Mouse (Mus musculus): ENCODE measurements around the gene Ddx55.
"Not testable (repeated sequence)": the region's sequence is repeated elsewhere in the genome, so short reads cannot be mapped to it uniquely, and the experiment has no call there.

Ddx55 gene

DNA sequence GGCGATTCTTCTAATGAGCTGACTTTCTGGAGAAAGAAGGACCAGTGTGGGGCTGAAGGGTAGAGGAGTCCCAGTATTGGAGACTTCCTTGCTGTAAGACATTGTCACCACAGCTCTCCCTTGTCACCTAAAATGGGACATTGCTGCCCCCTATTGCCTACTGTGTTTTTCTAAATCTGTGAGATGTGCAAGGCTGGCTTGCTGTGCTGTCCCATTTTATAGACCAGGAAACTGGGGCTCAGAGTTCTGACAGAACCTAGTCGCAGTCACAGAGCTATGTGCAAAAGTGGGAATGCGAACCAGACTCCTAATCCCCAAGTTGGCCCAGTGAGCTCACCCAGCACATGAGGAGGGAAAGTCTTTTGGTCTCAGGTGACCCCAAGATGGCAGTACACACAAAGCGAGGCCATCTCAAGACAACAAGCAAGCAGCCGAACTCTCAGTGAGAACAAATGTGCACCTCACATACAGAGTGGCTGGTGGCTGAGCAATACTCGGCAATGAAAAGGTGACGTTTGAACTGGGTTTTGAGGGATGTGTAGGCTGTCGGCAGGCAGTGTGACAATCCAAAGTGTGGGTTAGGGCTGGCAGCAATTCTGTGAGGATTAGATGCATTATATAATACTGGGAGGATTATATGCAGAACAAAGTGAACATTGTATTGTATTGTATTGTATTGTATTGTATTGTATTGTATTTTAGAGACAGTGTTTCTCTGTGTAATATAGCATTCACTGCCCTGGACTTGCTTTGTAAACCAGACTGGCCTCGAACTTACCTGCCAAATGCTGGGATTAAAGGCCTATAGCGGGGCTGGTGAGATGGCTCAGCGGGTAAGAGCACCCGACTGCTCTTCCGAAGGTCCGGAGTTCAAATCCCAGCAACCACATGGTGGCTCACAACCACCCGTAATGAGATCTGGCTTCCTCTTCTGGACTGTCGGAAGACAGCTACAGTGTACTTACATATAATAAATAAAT is 13.6 kb upstream of the Ddx55 start:
- DNase-seq (ENCODE audit: low spot score in 2 of 2) = peak; percentile 62 to 76

DNA sequence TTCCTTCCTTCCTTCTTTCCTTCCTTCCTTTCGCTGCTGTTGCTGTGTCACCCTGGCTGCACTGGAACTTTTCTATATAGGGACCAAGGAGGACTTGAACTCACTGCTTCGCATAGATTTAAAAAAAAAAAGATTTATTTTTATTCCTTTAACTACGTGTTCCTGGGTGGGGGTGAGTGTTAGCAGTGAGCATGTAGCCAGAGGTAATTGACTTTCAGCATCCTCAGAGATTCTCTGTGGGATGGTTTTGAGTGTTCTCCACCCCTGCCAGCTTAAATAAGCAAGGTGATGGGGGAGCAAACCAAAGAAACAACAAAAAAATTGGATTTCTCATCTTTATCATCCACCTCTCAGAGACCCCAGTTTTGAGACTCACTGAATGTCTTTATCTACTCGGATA is 12.8 kb upstream of the Ddx55 start:
- DNase-seq (ENCODE audit: low spot score in 2 of 2) = no peak

- peak; percentile 90 to 92 for DNase-seq (ENCODE audit: low spot score in 2 of 2)
These were observed 12.3 kb upstream of the Ddx55 start, which contains the start of gene Tmed2 for GRCm38 (mm10) chr5:124540383-124540786. Tmed2 (plus strand) TSS chr5:124540695.

GRCm38 (mm10) chr5:124540905-124541601 is 11.6 kb upstream of the Ddx55 start:
- DNase-seq (ENCODE audit: low spot score in 2 of 2) = peak; percentile 60 to 61

GRCm38 (mm10) chr5:124541602-124541973 is 11.1 kb upstream of the Ddx55 start:
- no peak for DNase-seq (ENCODE audit: low spot score in 2 of 2)

GRCm38 (mm10) chr5:124550737-124551136 is 1.9 kb upstream of the Ddx55 start:
- DNase-seq (ENCODE audit: low spot score in 2 of 2) = not testable (repeated sequence)

GRCm38 (mm10) chr5:124551349-124552093 is 1.1 kb upstream of the Ddx55 start:
- DNase-seq (ENCODE audit: low spot score in 2 of 2) = not testable (repeated sequence)

GRCm38 (mm10) chr5:124552094-124552472 is 581 bp upstream of the Ddx55 start:
- no peak for DNase-seq (ENCODE audit: low spot score in 2 of 2)

- no peak for DNase-seq (ENCODE audit: low spot score in 2 of 2)
These were observed 943 bp downstream of the Ddx55 start for GRCm38 (mm10) chr5:124553607-124554006.

DNA sequence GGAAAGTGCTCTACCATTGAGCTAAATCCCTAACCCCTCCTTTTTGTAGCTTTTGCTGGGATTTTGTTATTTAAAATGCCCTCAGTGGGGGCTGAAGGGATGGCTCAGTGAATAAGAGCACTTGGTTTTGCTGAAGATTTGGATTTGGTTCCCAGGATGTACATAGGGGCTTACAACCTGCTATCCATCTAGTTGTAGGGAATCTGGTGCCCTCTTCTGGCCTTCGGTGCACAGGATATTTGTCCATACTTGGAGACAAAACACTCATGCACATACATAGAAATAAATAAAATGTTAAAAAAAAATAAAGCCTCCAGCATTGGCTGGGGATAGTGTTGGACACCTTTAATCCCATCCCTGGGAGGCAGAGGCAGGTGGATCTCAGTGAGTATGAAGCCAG is 2.5 kb downstream of the Ddx55 start:
- no peak for DNase-seq (ENCODE audit: low spot score in 2 of 2)

DNA sequence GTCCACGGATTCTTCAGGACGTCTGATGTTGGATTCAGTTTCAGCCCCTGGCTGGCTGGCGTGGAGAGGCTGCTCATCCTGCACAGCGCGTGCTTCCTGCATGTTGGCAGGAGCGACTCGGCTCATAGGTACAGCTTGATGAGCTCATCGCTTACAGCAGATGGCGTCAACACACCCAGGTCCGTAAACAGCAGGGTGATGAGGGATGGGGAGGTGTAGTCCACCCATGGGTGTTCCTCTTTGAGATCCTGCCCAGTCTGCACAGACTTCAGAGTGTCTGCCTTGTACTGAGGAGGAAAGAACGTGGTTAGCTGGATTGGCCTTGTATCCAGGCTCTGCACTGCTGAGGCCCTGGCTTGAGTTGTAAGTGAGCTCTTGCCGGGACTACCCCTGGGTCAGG is 18.4 kb downstream of the Ddx55 start:
- no peak for DNase-seq (ENCODE audit: low spot score in 2 of 2)

- no peak for DNase-seq (ENCODE audit: low spot score in 2 of 2)
These were observed 22.8 kb downstream of the Ddx55 start for GRCm38 (mm10) chr5:124575467-124575866.

- DNase-seq (ENCODE audit: low spot score in 2 of 2) = peak; percentile 85 to 91
These were observed 26.1 kb downstream of the Ddx55 start, which contains the start of the genes Eif2b1 and Gtf2h3 for GRCm38 (mm10) chr5:124578633-124579317. Eif2b1 (minus strand) TSS chr5:124579131. Gtf2h3 (plus strand) TSS chr5:124579140.

DNA sequence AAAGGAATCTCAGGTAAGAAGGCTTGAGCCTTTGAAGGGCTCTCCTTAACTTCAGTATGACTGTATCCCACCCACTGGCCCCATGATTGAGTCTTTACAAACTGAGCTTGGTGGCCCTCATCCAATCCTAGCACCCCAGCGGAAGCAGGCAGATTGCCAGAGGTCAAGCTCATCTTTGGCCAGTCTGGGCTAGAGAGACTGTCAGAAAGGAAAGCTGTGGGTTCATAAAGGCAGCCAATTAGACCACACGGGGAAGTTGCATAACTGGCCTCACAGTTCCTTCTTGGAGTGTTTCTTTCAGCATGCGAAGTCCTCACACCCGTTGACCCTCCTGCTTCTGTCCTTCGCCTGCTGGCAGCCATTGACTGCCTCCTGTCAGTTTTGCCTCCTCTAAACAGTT is 29.9 kb downstream of the Ddx55 start:
- DNase-seq (ENCODE audit: low spot score in 2 of 2) = no peak

DNA sequence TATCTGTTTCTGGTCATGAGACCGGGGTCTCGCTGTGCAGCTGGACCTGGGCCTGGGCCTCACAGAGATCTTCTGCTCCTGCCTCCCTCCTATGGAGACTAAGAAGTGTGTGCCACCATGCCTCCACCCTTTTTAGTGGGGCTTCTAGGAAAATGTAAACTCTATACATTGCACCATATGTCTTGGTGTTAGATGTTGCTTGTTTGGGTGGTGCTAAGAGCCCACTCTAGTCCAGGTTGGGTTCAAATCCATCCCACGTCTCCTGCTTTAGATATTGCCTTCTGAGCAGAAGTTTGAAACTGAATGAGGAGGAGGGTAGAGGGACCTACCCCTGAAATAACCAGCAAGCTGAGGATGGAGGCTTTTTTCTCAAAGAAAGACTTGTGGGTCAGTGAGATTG is 40.1 kb downstream of the Ddx55 start:
- DNase-seq (ENCODE audit: low spot score in 2 of 2) = no peak

- DNase-seq (ENCODE audit: low spot score in 2 of 2) = peak; percentile 38 to 46
These were observed 45.8 kb downstream of the Ddx55 start for GRCm38 (mm10) chr5:124598224-124599174.

- DNase-seq (ENCODE audit: low spot score in 2 of 2) = not testable (repeated sequence)
These were observed 47.1 kb downstream of the Ddx55 start for GRCm38 (mm10) chr5:124599726-124600125.

DNA sequence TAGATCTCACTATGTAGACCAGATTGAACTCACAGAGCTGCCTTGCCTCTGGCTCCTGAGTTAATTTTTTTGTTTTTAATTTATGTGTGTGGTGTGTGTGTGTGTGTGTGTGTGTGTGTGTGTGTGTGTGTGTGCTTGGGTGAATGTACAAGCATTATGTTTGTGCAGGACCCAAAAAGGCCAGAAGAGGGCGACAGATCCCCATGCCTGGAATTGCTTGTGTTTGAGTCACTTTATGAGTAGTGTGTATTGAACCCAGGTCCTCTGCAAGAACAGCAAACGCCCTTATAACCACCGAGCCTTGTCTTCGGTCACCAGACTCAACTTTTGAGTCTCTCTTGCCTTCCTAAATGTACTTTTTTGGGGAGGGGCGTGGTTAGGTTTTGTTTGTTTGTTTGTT is 49.7 kb downstream of the Ddx55 start:
- DNase-seq (ENCODE audit: low spot score in 2 of 2) = peak; percentile 46 to 73

- DNase-seq (ENCODE audit: low spot score in 2 of 2) = no peak
These were observed 51.6 kb downstream of the Ddx55 start for GRCm38 (mm10) chr5:124604296-124604695.

GRCm38 (mm10) chr5:124605041-124605622 is 52.5 kb downstream of the Ddx55 start:
- DNase-seq (ENCODE audit: low spot score in 2 of 2) = no peak

All from thymus, postnatal 10 days (tissue).